Mouse (Mus musculus): ENCODE measurements around the gene Tead3.

GRCm38 (mm10) chr17:28317091-28317490, 33.5 kb downstream of the Tead3 start:
- TF ChIP-seq CTCF (IDR thresholded peaks at IDR 0.05; ENCODE audit: low read depth) = no peak
- no peak for TF ChIP-seq EP300 (optimal IDR thresholded peaks at IDR 0.05)

Measured in stomach, postnatal 0 days (tissue).